Mouse (Mus musculus) limb, embryonic 14.5 days (tissue): ENCODE results near the gene Aff3. TPM values are rescaled to one million over a fixed set of nuclear protein-coding genes. Genes with fewer than 3 reads are reported as not detected.

ENCODE experiments used
- ATAC-seq: fragments of 200-750 bp; cut with Nextera tagmentation; 2 replicates; pipeline ENCODE4 v1.8.0; 2017; ENCODE audit warnings: low read depth, moderate number of reproducible peaks, moderate TSS enrichment; ENCODE audit not compliant: low FRiP score
- DNase-seq: peaks from one replicate; pipeline ENCODE4 v3.0.0-alpha.2; 2015; ENCODE audit warnings: low spot score
- H3K27ac ChIP-seq: fragments of 300-500 bp; sonication (generic); replicated peaks from 2 replicates; pipeline ENCODE4 v1.5.1; 2014; ENCODE audit warnings: low read depth, mild to moderate bottlenecking, low read length, moderate library complexity, mixed read lengths
- H3K27me3 ChIP-seq: fragments of 300-500 bp; sonication (generic); 2 replicates; pipeline ENCODE4 v1.6.1; 2014; ENCODE audit warnings: low read length, mixed read lengths; ENCODE audit not compliant: control insufficient read depth, insufficient read depth
- H3K36me3 ChIP-seq: fragments of 300-500 bp; sonication (generic); 2 replicates; pipeline ENCODE4 v1.6.1; 2014; ENCODE audit warnings: mild to moderate bottlenecking, low read length, moderate library complexity, mixed read lengths; ENCODE audit not compliant: control insufficient read depth, insufficient read depth
- H3K4me1 ChIP-seq: fragments of 300-500 bp; sonication (generic); 2 replicates; pipeline ENCODE4 v1.6.1; 2014; ENCODE audit warnings: antibody characterized with exemption, low read length, mixed read lengths; ENCODE audit not compliant: control insufficient read depth, insufficient read depth
- H3K4me2 ChIP-seq: fragments of 300-500 bp; sonication (generic); replicated peaks from 2 replicates; pipeline ENCODE4 v1.6.1; 2014; ENCODE audit warnings: low read depth, mild to moderate bottlenecking, low read length, moderate library complexity; ENCODE audit not compliant: severe bottlenecking
- H3K4me3 ChIP-seq: fragments of 300-500 bp; sonication (generic); replicated peaks from 2 replicates; pipeline ENCODE4 v1.5.1; 2014; ENCODE audit warnings: low read length
- H3K9ac ChIP-seq: fragments of 300-500 bp; sonication (generic); 2 replicates; pipeline ENCODE4 v1.6.1; 2014; ENCODE audit warnings: mild to moderate bottlenecking, low read depth, low read length, moderate library complexity; ENCODE audit not compliant: severe bottlenecking
- H3K9me3 ChIP-seq: fragments of 300-500 bp; sonication (generic); 2 replicates; pipeline ENCODE4 v1.6.1; 2016; ENCODE audit warnings: low read length; ENCODE audit not compliant: control insufficient read depth
- POLR2A ChIP-seq: fragments of 200-500 bp; IDR thresholded peaks from 2 replicates; pipeline ENCODE4 v1.8.0; 2012; ENCODE audit warnings: inconsistent platforms, mild to moderate bottlenecking, moderate library complexity, borderline replicate concordance; ENCODE audit not compliant: insufficient read depth, insufficient read length; ENCODE audit errors: extremely low read depth
- WGBS: fragments of 180-500 bp; shearing (Covaris S2); extraction: QIAGEN DNeasy Blood & Tissue Kit; methylation state at CpG from one replicate; pipeline ENCODE4 v1.1.7; 2014; 5-methylcytosine and 5-hydroxymethylcytosine counted together
- polyA plus RNA-seq, 2 experiments: library from polyadenylated mRNA; depleted of rRNA in 1 of 2; stranded (reverse) in 1 of 2; unstranded in 1 of 2; fragments of >200 nt; fragmentation: Nextera tagmentation in 1 of 2; extraction: Ambion mirVana in 1 of 2; gene quantifications; 2 replicates each; pipeline versions ENCODE4 v1.2.1 to v1.2.3; 2012 to 2014

The Aff3 gene
- polyA plus RNA-seq, 2 experiments, result 20.4 to 22.4 TPM

GRCm38 (mm10) chr1:38389576-38389975 lies 275.2 kb downstream of the Aff3 start:
- no peak for TF ChIP-seq POLR2A
- Histone ChIP-seq H3K27me3 (no peaks in the 10 kb centered on the region), H3K9ac (no peak overlapping the region), H3K36me3 (no peaks in the 10 kb centered on the region), H3K4me3 (no peak overlapping the region), H3K4me1 (peaks cover 14% of the 10 kb centered on the region; the same call in 1 of the 2 replicates), H3K4me2 (no peak overlapping the region), H3K9me3 (no peaks in the 10 kb centered on the region), H3K27ac (no peak overlapping the region)
- DNase-seq (no peak), ATAC-seq (no peak)
- 82% methylated on average over 7 of the region's 7 CpGs for WGBS

DNA sequence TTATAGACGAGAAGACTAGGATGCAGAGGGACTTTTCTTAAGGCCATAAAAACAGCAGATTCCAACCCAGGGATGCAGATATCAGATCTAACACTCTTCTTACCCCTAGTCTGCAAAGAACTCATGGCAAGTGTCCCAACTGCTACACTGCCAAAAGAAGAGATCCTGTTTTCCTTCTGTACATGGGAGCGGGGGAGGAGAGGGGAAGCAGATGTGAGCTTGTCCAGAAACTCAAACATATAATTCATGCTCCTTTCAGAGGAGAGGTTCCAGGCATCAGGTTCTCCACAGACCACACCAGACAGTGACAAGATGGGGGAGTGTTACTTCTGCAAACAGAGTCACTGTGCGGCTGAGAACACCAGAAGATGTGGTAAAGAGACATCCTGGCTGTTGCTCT lies 276.3 kb downstream of the Aff3 start:
- no peak overlapping the region for H3K27ac ChIP-seq
- ATAC-seq, result no peak
- H3K9me3 ChIP-seq, result no peaks in the 10 kb centered on the region
- H3K4me1 ChIP-seq, result peaks cover 8% of the 10 kb centered on the region; the same call in 1 of the 2 replicates
- no peaks in the 10 kb centered on the region for H3K27me3 ChIP-seq
- H3K36me3 ChIP-seq, result no peaks in the 10 kb centered on the region
- no peak overlapping the region for H3K4me2 ChIP-seq
- 69% methylated on average over 3 of the region's 3 CpGs for WGBS
- no peak overlapping the region for H3K4me3 ChIP-seq
- no peak for TF ChIP-seq POLR2A
- peak; percentile 65 for DNase-seq
- no peak overlapping the region for H3K9ac ChIP-seq

GRCm38 (mm10) chr1:38387438-38387837 lies 277.3 kb downstream of the Aff3 start:
- DNase-seq, result no peak
- Histone ChIP-seq H3K9ac (no peak overlapping the region), H3K4me2 (no peak overlapping the region), H3K36me3 (no peaks in the 10 kb centered on the region), H3K27me3 (no peaks in the 10 kb centered on the region), H3K4me3 (no peak overlapping the region), H3K4me1 (peaks cover 6% of the 10 kb centered on the region; the same call in 1 of the 2 replicates), H3K9me3 (no peaks in the 10 kb centered on the region), H3K27ac (no peak overlapping the region)
- TF ChIP-seq POLR2A, result no peak
- no peak for ATAC-seq
- WGBS, result 40% methylated on average over 9 of the region's 9 CpGs

DNA sequence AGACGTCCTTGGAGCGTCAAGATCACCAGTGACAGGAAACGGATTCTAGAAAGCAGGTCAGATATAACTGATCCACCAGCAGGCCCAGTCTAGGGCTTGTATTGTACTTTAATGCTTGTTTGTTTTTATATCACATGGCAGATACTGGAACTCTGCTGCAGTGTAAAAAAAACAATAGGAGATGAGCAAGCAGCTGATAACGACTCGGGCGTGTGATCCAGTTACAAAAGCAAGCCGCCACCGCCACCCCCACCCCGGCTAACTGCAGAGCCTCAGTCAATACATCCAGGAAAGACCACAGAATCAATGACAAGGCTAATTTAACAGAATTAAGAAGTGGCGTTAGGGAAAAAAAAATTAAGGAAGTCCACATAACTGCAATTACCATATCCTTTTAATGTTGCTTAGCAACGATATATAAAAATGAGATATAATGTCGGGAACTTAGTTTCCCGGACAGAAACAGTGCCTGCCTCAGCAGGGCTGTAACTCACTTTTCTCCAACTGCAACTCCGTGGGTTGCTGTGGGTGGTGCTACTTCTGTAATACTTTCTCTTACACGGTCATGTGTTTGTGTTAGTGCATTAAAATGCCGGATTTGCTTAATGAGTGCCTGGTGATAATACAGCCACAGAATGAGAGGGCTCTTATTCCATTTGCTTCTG lies 280.2 kb downstream of the Aff3 start:
- Histone ChIP-seq H3K4me1 (peaks cover 3% of the 10 kb centered on the region; the same call in 1 of the 2 replicates), H3K9ac (no peak overlapping the region), H3K27me3 (no peaks in the 10 kb centered on the region), H3K4me2 (no peak overlapping the region), H3K36me3 (no peaks in the 10 kb centered on the region), H3K27ac (no peak overlapping the region), H3K9me3 (no peaks in the 10 kb centered on the region), H3K4me3 (no peak overlapping the region)
- ATAC-seq (no peak), DNase-seq (no peak)
- 64% methylated on average over 16 of the region's 16 CpGs for WGBS
- TF ChIP-seq POLR2A, result no peak

DNA sequence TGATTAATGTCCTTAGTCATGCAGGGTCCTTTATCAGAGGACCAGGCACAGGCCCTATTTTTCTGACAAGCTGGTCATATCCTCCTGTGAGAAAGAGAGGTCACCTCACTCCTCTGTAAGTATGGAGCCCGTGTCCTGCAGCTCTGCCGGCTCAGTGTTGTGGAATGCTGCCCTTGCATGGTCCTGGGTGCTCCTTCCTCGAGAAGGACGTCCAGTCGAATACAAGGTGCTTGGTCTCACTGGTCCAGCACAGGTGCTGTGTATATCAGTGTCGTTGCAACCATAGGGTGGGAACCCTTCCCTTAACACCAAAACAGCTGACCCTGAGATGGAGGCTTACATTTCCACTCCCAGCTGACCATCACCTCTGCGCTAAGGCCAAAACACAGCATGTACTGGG lies 280.7 kb downstream of the Aff3 start:
- H3K27me3 ChIP-seq, result no peaks in the 10 kb centered on the region
- TF ChIP-seq POLR2A, result no peak
- ATAC-seq (no peak), DNase-seq (no peak)
- no peaks in the 10 kb centered on the region for H3K9me3 ChIP-seq
- H3K4me2 ChIP-seq, result no peak overlapping the region
- WGBS, result 88% methylated on average over 7 of the region's 7 CpGs
- H3K27ac ChIP-seq, result no peak overlapping the region
- H3K4me3 ChIP-seq, result no peak overlapping the region
- H3K4me1 ChIP-seq, result no peaks in the 10 kb centered on the region
- no peaks in the 10 kb centered on the region for H3K36me3 ChIP-seq
- no peak overlapping the region for H3K9ac ChIP-seq
